Mouse (Mus musculus): ENCODE measurements around the gene Mier2. TPM values are rescaled to one million over a fixed set of nuclear protein-coding genes. Genes with fewer than 3 reads are reported as not detected.
A peak's percentile ranks its signal among the peaks of the same experiment; 100 is the strongest.

The Mier2 gene
- polyA plus RNA-seq, 2 experiments, result 5.2 to 16.4 TPM

DNA sequence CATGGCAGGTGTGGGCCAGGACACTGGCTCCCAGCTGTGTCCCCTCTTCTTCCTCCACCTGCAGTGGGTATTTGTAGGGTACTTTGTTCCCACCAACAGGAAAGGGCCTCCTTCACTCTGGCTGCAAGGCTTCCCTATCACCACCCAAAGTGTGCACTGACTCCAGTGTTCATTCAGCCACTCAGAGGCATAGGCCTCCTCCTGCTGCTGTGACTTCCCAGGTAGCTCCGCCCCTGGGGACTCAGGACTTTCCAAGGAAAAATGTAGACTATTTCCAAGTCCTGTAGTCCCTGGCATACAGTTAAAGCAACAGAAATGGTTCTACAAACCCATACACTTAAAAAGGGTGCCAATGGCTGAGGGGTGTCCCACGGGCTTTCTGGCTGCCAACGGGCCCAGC lies 22.3 kb downstream of the Mier2 start:
- H3K27ac ChIP-seq, result no peak overlapping the region
- H3K27me3 ChIP-seq (ENCODE audit: control insufficient read depth, insufficient read depth, low read length), result no peaks in the 10 kb centered on the region
- ATAC-seq (ENCODE audit: insufficient read depth) (no peak), DNase-seq (ENCODE audit: low read depth in 3 of 3, low spot score in 3 of 3) (no peak)
- H3K4me1 ChIP-seq (replicated peaks; ENCODE audit: control insufficient read depth in 2 of 2, insufficient read depth in 2 of 2, low read length in 1 of 2), result peaks cover 0 to 4% of the 10 kb centered on the region in 2 experiments; a peak in 3 of 4 replicates
- no peaks in the 10 kb centered on the region for H3K9me3 ChIP-seq (ENCODE audit: control insufficient read depth, low read length)
- peak overlapping the region; percentile 86 for H3K4me2 ChIP-seq (ENCODE audit: low read depth)
- H3K9ac ChIP-seq (replicated peaks), result no peak overlapping the region
- H3K4me3 ChIP-seq (ENCODE audit: insufficient read depth in 1 of 2, low read depth in 2 of 2, low read length in 2 of 2), result peak overlapping the region; percentile 59 to 60
- WGBS (ENCODE audit: insufficient replicate concordance), result 40% methylated on average over 3 of the region's 3 CpGs
- TF ChIP-seq EP300 (IDR thresholded peaks at IDR 0.05; ENCODE audit: low read depth) (no peak), CTCF (IDR thresholded peaks at IDR 0.05; ENCODE audit: low read depth) (no peak)
- H3K36me3 ChIP-seq (replicated peaks; ENCODE audit: control insufficient read depth, insufficient read depth, low read depth), result no peaks in the 10 kb centered on the region

DNA sequence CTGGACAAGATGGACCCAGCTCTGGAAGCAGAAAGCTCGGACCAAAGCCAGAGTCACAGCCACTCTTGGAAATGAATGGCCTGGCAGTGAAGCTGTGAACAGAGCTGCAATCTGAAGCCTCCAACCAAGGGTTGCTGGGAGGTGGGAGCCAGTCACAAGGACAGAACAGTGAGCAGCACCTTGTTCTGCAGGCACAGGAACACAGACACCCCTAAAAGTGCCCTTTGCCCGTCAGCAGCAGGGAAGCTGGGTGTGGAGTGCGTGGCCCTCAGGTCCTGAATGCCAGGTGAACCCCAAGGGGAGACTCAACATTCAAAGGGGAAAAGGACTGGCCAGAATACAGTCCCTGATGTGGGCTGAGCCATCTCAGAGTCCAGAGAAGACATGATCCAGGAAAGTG lies 23.4 kb downstream of the Mier2 start:
- no peaks in the 10 kb centered on the region for H3K36me3 ChIP-seq (replicated peaks; ENCODE audit: control insufficient read depth, insufficient read depth, low read depth)
- no peak for DNase-seq (ENCODE audit: low read depth in 3 of 3, low spot score in 3 of 3)
- no peaks in the 10 kb centered on the region for H3K9me3 ChIP-seq (ENCODE audit: control insufficient read depth, low read length)
- H3K4me3 ChIP-seq (ENCODE audit: insufficient read depth in 1 of 2, low read depth in 2 of 2, low read length in 2 of 2), result no peak overlapping the region
- H3K4me1 ChIP-seq (replicated peaks; ENCODE audit: control insufficient read depth in 2 of 2, insufficient read depth in 2 of 2, low read length in 1 of 2), result peaks cover 0 to 4% of the 10 kb centered on the region in 2 experiments; a peak in 3 of 4 replicates
- ATAC-seq (ENCODE audit: insufficient read depth), result no peak
- H3K9ac ChIP-seq (replicated peaks), result no peak overlapping the region
- no peaks in the 10 kb centered on the region for H3K27me3 ChIP-seq (ENCODE audit: control insufficient read depth, insufficient read depth, low read length)
- no peak overlapping the region for H3K27ac ChIP-seq
- no peak for TF ChIP-seq EP300 (IDR thresholded peaks at IDR 0.05; ENCODE audit: low read depth)
- no peak for TF ChIP-seq CTCF (IDR thresholded peaks at IDR 0.05; ENCODE audit: low read depth)
- 72% methylated on average over 3 of the region's 3 CpGs for WGBS (ENCODE audit: insufficient replicate concordance)
- no peak overlapping the region for H3K4me2 ChIP-seq (ENCODE audit: low read depth)

DNA sequence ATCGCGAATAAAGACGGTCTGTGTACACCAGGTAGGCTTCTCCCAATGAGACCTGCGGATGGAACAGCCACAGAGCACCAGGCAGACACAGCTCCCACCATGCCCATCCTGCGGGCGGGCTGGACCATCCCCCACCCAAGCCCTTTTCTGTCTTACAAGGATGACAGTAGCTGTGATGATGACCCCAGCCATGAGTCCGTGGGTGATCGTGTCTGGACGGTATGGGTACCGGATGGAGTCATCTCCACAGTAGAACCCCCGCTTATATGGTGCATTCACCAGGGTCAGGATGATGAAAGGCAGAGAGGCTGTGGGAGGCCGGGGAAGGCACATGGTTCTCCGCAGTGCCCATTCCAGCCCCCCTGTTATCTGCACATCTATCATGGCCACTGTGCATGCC lies 24.3 kb downstream of the Mier2 start:
- ATAC-seq (ENCODE audit: insufficient read depth), result no peak
- H3K4me3 ChIP-seq (ENCODE audit: insufficient read depth in 1 of 2, low read depth in 2 of 2, low read length in 2 of 2), result no peak overlapping the region
- no peak overlapping the region for H3K27ac ChIP-seq
- H3K4me2 ChIP-seq (ENCODE audit: low read depth), result no peak overlapping the region
- H3K27me3 ChIP-seq (ENCODE audit: control insufficient read depth, insufficient read depth, low read length), result no peaks in the 10 kb centered on the region
- WGBS (ENCODE audit: insufficient replicate concordance), result 80% methylated on average over 13 of the region's 13 CpGs
- H3K9ac ChIP-seq (replicated peaks), result no peak overlapping the region
- no peak for TF ChIP-seq CTCF (IDR thresholded peaks at IDR 0.05; ENCODE audit: low read depth)
- no peak for TF ChIP-seq EP300 (IDR thresholded peaks at IDR 0.05; ENCODE audit: low read depth)
- H3K9me3 ChIP-seq (ENCODE audit: control insufficient read depth, low read length), result no peaks in the 10 kb centered on the region
- DNase-seq (ENCODE audit: low read depth in 3 of 3, low spot score in 3 of 3), result no peak
- H3K4me1 ChIP-seq (replicated peaks; ENCODE audit: control insufficient read depth in 2 of 2, insufficient read depth in 2 of 2, low read length in 1 of 2), result peaks cover 0 to 4% of the 10 kb centered on the region in 2 experiments; a peak in 3 of 4 replicates
- H3K36me3 ChIP-seq (replicated peaks; ENCODE audit: control insufficient read depth, insufficient read depth, low read depth), result no peaks in the 10 kb centered on the region

DNA sequence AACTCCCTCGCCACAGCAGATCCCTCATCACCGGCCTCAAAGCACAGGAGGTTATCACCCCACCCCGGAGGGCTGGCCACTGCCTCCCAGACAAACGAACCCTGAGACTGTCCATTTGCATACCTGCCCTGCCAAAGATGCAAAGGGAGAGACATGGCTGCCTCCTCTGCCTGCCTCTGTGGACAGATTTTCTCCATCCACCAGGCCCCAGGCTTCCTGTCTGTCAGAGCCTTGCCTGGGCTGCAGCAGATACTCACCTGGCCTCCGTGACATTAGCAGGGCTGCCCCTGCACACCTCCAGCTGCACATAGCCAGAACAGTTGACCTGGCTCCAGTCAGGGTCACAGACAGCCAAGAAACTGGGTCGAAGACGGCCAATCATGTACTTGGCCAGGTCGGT lies 24.8 kb downstream of the Mier2 start:
- no peak for DNase-seq (ENCODE audit: low read depth in 3 of 3, low spot score in 3 of 3)
- Histone ChIP-seq H3K4me3 (ENCODE audit: insufficient read depth in 1 of 2, low read depth in 2 of 2, low read length in 2 of 2) (no peak overlapping the region), H3K4me2 (ENCODE audit: low read depth) (no peak overlapping the region), H3K4me1 (replicated peaks; ENCODE audit: control insufficient read depth in 2 of 2, insufficient read depth in 2 of 2, low read length in 1 of 2) (peaks cover 0 to 4% of the 10 kb centered on the region in 2 experiments; a peak in 3 of 4 replicates), H3K9me3 (ENCODE audit: control insufficient read depth, low read length) (no peaks in the 10 kb centered on the region), H3K36me3 (replicated peaks; ENCODE audit: control insufficient read depth, insufficient read depth, low read depth) (no peaks in the 10 kb centered on the region), H3K27me3 (ENCODE audit: control insufficient read depth, insufficient read depth, low read length) (no peaks in the 10 kb centered on the region), H3K27ac (no peak overlapping the region), H3K9ac (replicated peaks) (no peak overlapping the region)
- no peak for TF ChIP-seq CTCF (IDR thresholded peaks at IDR 0.05; ENCODE audit: low read depth)
- TF ChIP-seq EP300 (IDR thresholded peaks at IDR 0.05; ENCODE audit: low read depth), result no peak
- 66% methylated on average over 8 of the region's 8 CpGs for WGBS (ENCODE audit: insufficient replicate concordance)
- no peak for ATAC-seq (ENCODE audit: insufficient read depth)

DNA sequence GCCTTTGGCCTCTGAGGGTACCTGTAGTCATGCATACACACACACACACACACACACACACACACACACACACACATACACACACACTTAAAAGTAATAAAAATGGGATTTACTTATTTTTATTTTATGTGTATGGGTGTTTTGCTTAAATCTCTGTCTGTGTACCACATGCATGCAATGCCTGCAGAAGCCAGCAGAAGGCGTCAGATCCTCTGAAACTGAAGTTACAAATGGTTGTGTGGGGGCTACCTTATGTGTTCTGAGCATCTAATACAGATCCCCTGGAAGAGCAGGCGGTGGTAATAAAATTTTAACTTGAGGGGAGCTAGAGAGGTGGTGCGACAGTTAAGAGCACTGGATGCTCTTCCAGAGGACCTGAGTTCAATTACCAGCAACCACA lies 26.9 kb downstream of the Mier2 start:
- H3K27ac ChIP-seq, result no peak overlapping the region
- no peaks in the 10 kb centered on the region; a peak in 1 of 4 replicates for H3K4me1 ChIP-seq (replicated peaks; ENCODE audit: control insufficient read depth in 2 of 2, insufficient read depth in 2 of 2, low read length in 1 of 2)
- no peak overlapping the region for H3K9ac ChIP-seq (replicated peaks)
- no peaks in the 10 kb centered on the region for H3K36me3 ChIP-seq (replicated peaks; ENCODE audit: control insufficient read depth, insufficient read depth, low read depth)
- no peaks in the 10 kb centered on the region for H3K27me3 ChIP-seq (ENCODE audit: control insufficient read depth, insufficient read depth, low read length)
- TF ChIP-seq EP300 (IDR thresholded peaks at IDR 0.05; ENCODE audit: low read depth) (no peak), CTCF (IDR thresholded peaks at IDR 0.05; ENCODE audit: low read depth) (peak; percentile 15; the same call in 1 of the 2 replicates)
- ATAC-seq (ENCODE audit: insufficient read depth), result no peak
- DNase-seq (ENCODE audit: low read depth in 3 of 3, low spot score in 3 of 3), result no peak
- no peak overlapping the region for H3K4me2 ChIP-seq (ENCODE audit: low read depth)
- no peaks in the 10 kb centered on the region for H3K9me3 ChIP-seq (ENCODE audit: control insufficient read depth, low read length)
- no peak overlapping the region for H3K4me3 ChIP-seq (ENCODE audit: insufficient read depth in 1 of 2, low read depth in 2 of 2, low read length in 2 of 2)
- 63% methylated on average over 3 of the region's 3 CpGs for WGBS (ENCODE audit: insufficient replicate concordance)
